Mouse (Mus musculus): ENCODE results near the gene Aars.

The Aars gene

GRCm38 (mm10) chr8:111093865-111094718 lies 61.1 kb downstream of the Aars start, which contains the start of gene Pdpr:
Gene Pdpr (plus strand): TSS chr8:111094630.
- DNase-seq (ENCODE audit: low spot score) = peak; percentile 93

GRCm38 (mm10) chr8:111094719-111095302 lies 61.9 kb downstream of the Aars start:
- DNase-seq (ENCODE audit: low spot score) = peak; percentile 14

All from urinary bladder, postnatal 14 days (tissue).